In genomic region chr19:3667979-3668378, GRCm38 (mm10) we compare ENCODE assay signal across 10 mouse cellular contexts. TPM values are rescaled to one million over a fixed set of nuclear protein-coding genes. Genes with fewer than 3 reads are reported as not detected.
DNase-seq lines count a peak whose midpoint lies in the region; ATAC-seq and TF ChIP-seq lines count a peak whose summit lies in the region.
"Had no signal": no experiment of that assay in that cellular context is flagged by ENCODE, and none has a peak within 500 bp of the region (broad histone marks: within the 10 kb centered on the region; RNA-seq: fewer than 3 reads in every experiment).

No protein-coding gene starts in this region.

- peak; percentile 53 for TF ChIP-seq CTCF in lung, postnatal 0 days (IDR thresholded peaks at IDR 0.05)
- TF ChIP-seq CTCF in small intestine, adult 2 months (IDR thresholded peaks at IDR 0.05; ENCODE audit: extremely low read depth, insufficient read length, insufficient replicate concordance, low read depth, low read length) = no peak

- peaks cover 4% of the 10 kb centered on the region for H3K36me3 ChIP-seq in heart, embryonic 16.5 days (ENCODE audit: control insufficient read depth, insufficient read depth)
- peaks cover 13% of the 10 kb centered on the region for H3K36me3 ChIP-seq in heart, embryonic 12.5 days
- H3K36me3 ChIP-seq in lung, postnatal 0 days (ENCODE audit: insufficient read depth, low read length) = 0 out of 2 replicates have a peak, but pooled peaks cover 3% of the 10 kb centered on the region
- peaks cover 4% of the 10 kb centered on the region; the same call in 1 of the 2 replicates for H3K36me3 ChIP-seq in small intestine, adult 2 months (ENCODE audit: control insufficient read depth, insufficient read depth, low read length)
- H3K36me3 ChIP-seq: midbrain, embryonic 15.5 days had no signal

- no peak for TF ChIP-seq EP300 in lung, postnatal 0 days (IDR thresholded peaks at IDR 0.05)

- no peaks in the 10 kb centered on the region for H3K27me3 ChIP-seq in heart, embryonic 16.5 days (ENCODE audit: control insufficient read depth, insufficient read depth, low read length)
- H3K27me3 ChIP-seq in heart, embryonic 12.5 days (replicated peaks) = no peaks in the 10 kb centered on the region
- no peaks in the 10 kb centered on the region for H3K27me3 ChIP-seq in lung, postnatal 0 days (replicated peaks; ENCODE audit: insufficient read depth, low read length)
- no peaks in the 10 kb centered on the region for H3K27me3 ChIP-seq in small intestine, adult 2 months (ENCODE audit: control insufficient read depth, insufficient read depth, low read length)
- H3K27me3 ChIP-seq: midbrain, embryonic 15.5 days had no signal

- no peak overlapping the region for H3K9ac ChIP-seq in heart, embryonic 16.5 days (ENCODE audit: low read length)
- no peak overlapping the region for H3K9ac ChIP-seq in heart, embryonic 12.5 days
- H3K9ac ChIP-seq in lung, postnatal 0 days (replicated peaks; ENCODE audit: low read depth) = no peak overlapping the region
- H3K9ac ChIP-seq: midbrain, embryonic 15.5 days had no signal

- H3K9me3 ChIP-seq in heart, embryonic 16.5 days (replicated peaks; ENCODE audit: control insufficient read depth, low read length) = peaks cover 2% of the 10 kb centered on the region; the same call in 1 of the 2 replicates
- H3K9me3 ChIP-seq in heart, embryonic 12.5 days (replicated peaks) = peaks cover 4% of the 10 kb centered on the region; the same call in 1 of the 2 replicates
- H3K9me3 ChIP-seq in lung, postnatal 0 days (ENCODE audit: low read length) = no peaks in the 10 kb centered on the region
- H3K9me3 ChIP-seq: midbrain, embryonic 15.5 days had no signal

- H3K27ac ChIP-seq in heart, embryonic 16.5 days (ENCODE audit: low read length) = peak overlapping the region; percentile 64; the same call in 1 of the 2 replicates
- no peak overlapping the region for H3K27ac ChIP-seq in heart, embryonic 12.5 days (ENCODE audit: poor library complexity, severe bottlenecking)
- H3K27ac ChIP-seq in lung, postnatal 0 days (ENCODE audit: low read length) = peak overlapping the region; percentile 72; the same call in 1 of the 2 replicates
- H3K27ac ChIP-seq in brown adipose tissue, adult 24 weeks (replicated peaks; ENCODE audit: low read depth, low read length) = peak overlapping the region; percentile 73
- peak overlapping the region; percentile 79; the same call in 1 of the 2 replicates for H3K27ac ChIP-seq in small intestine, adult 2 months (ENCODE audit: insufficient read depth, low read depth, low read length)
- H3K27ac ChIP-seq: midbrain, embryonic 15.5 days had no signal

- no peak for TF ChIP-seq POLR2A in small intestine, adult 2 months (IDR thresholded peaks at IDR 0.05; ENCODE audit: low read depth, low read length)

- intact Hi-C loops in left cerebral cortex, postnatal 36 days (cut with DNase I) = no loop called here

- WGBS in heart, embryonic 16.5 days = 68% methylated on average over 11 of the region's 11 CpGs
- 74% methylated on average over 11 of the region's 11 CpGs for WGBS in heart, embryonic 12.5 days
- 58% methylated on average over 11 of the region's 11 CpGs for WGBS in lung, postnatal 0 days
- WGBS in small intestine, adult 2 months = 61% methylated on average over 11 of the region's 11 CpGs

- H3K4me1 ChIP-seq in heart, embryonic 16.5 days (ENCODE audit: control insufficient read depth, insufficient read depth, low read length) = peaks cover 45% of the 10 kb centered on the region
- peaks cover 59% of the 10 kb centered on the region for H3K4me1 ChIP-seq in heart, embryonic 12.5 days (replicated peaks)
- H3K4me1 ChIP-seq in lung, postnatal 0 days (ENCODE audit: insufficient read depth, low read depth, low read length) = peaks cover 42% of the 10 kb centered on the region
- H3K4me1 ChIP-seq in brown adipose tissue, adult 24 weeks (ENCODE audit: control insufficient read depth, insufficient read depth, insufficient read length, low read length) = peaks cover 52% of the 10 kb centered on the region
- H3K4me1 ChIP-seq in small intestine, adult 2 months (ENCODE audit: control insufficient read depth, insufficient read depth, insufficient read length, low read length) = peaks cover 39% of the 10 kb centered on the region
- H3K4me1 ChIP-seq: midbrain, embryonic 15.5 days had no signal

- ATAC-seq in heart, embryonic 16.5 days (replicated peaks; ENCODE audit: extremely low read depth, insufficient read depth, low FRiP score) = no peak
- ATAC-seq in heart, embryonic 12.5 days (ENCODE audit: insufficient number of reproducible peaks, low FRiP score) = no peak
- ATAC-seq in lung, postnatal 0 days = no peak
- ATAC-seq: midbrain, embryonic 15.5 days had no signal

- H3K4me3 ChIP-seq in heart, embryonic 16.5 days (ENCODE audit: low read length) = no peak overlapping the region
- no peak overlapping the region for H3K4me3 ChIP-seq in heart, embryonic 12.5 days
- no peak overlapping the region for H3K4me3 ChIP-seq in lung, postnatal 0 days (ENCODE audit: low read depth, low read length)
- H3K4me3 ChIP-seq in brown adipose tissue, adult 24 weeks (ENCODE audit: insufficient read depth, low read depth, low read length) = peak overlapping the region; percentile 46
- H3K4me3 ChIP-seq in small intestine, adult 2 months (ENCODE audit: low read depth, low read length) = no peak overlapping the region
- H3K4me3 ChIP-seq: midbrain, embryonic 15.5 days had no signal

- no peak overlapping the region for H3K4me2 ChIP-seq in heart, embryonic 16.5 days (ENCODE audit: low read depth, low read length)
- no peak overlapping the region for H3K4me2 ChIP-seq in heart, embryonic 12.5 days
- H3K4me2 ChIP-seq in lung, postnatal 0 days (replicated peaks; ENCODE audit: low read depth, low read length) = no peak overlapping the region
- H3K4me2 ChIP-seq: midbrain, embryonic 15.5 days had no signal

- no peak for DNase-seq in lung, postnatal 0 days (ENCODE audit: low spot score)
- DNase-seq in lung, postnatal 10 days = no peak
- DNase-seq in left cerebral cortex, postnatal 36 days (ENCODE audit: low spot score in 2 of 2) = no peak
- no peak for DNase-seq in adrenal gland, postnatal 4 days (ENCODE audit: low spot score in 2 of 2)
- DNase-seq: cerebellum, postnatal 25 days had no signal

RNA-seq across cellular contexts. Expression of gene Lrp5, which starts 18.4 kb away (rescaled TPM):
- polyA plus RNA-seq in heart, embryonic 16.5 days (2015; fragmentation: Nextera tagmentation; extraction: Ambion mirVana) = 3.1 and 3.7 TPM in 2 replicates
- 3.3 and 4.2 TPM in 2 replicates for polyA plus RNA-seq in heart, embryonic 12.5 days (2016; fragmentation: Nextera tagmentation; extraction: Ambion mirVana)
- polyA plus RNA-seq in lung, postnatal 0 days (2015; fragmentation: Nextera tagmentation; extraction: Ambion mirVana) = 4.1 and 5.1 TPM in 2 replicates
- polyA plus RNA-seq in brown adipose tissue, adult 24 weeks (2012; ENCODE audit: insufficient read depth, insufficient read length, missing spikeins) = 13.2 TPM in 2 replicates
- 50.9 and 96.7 TPM in 2 replicates for polyA plus RNA-seq in small intestine, adult 2 months (2012; rRNA removed)
- total RNA-seq in left cerebral cortex, postnatal 36 days (2021) = 1 to 10 TPM; 9.1 to 9.2 TPM
- total RNA-seq in adrenal gland, postnatal 4 days (2021) = 100 to 1,000 TPM; 109 to 117 TPM

RNA-seq across cellular contexts. Expression of gene 1810055G02Rik, which starts 40.1 kb away (rescaled TPM):
- polyA plus RNA-seq in heart, embryonic 16.5 days (2015; fragmentation: Nextera tagmentation; extraction: Ambion mirVana) = 18.6 and 20.1 TPM in 2 replicates
- polyA plus RNA-seq in heart, embryonic 12.5 days (2016; fragmentation: Nextera tagmentation; extraction: Ambion mirVana) = 25.7 and 26.7 TPM in 2 replicates
- 11.3 and 12.6 TPM in 2 replicates for polyA plus RNA-seq in lung, postnatal 0 days (2015; fragmentation: Nextera tagmentation; extraction: Ambion mirVana)
- 5.3 and 6.6 TPM in 2 replicates for polyA plus RNA-seq in brown adipose tissue, adult 24 weeks (2012; ENCODE audit: insufficient read depth, insufficient read length, missing spikeins)
- 180 and 300 TPM in 2 replicates for polyA plus RNA-seq in small intestine, adult 2 months (2012; rRNA removed)
- 10 to 100 TPM; 32.7 to 33.5 TPM for total RNA-seq in left cerebral cortex, postnatal 36 days (2021)
- 10 to 100 TPM; 23.7 to 23.9 TPM for total RNA-seq in adrenal gland, postnatal 4 days (2021)
